Mouse (Mus musculus): ENCODE data around the gene Ptprf. TPM values are rescaled to one million over a fixed set of nuclear protein-coding genes. Genes with fewer than 3 reads are reported as not detected.
A peak's percentile ranks its signal among the peaks of the same experiment; 100 is the strongest.

Ptprf gene
- polyA plus RNA-seq, 1 experiment from 2014 or later = 29.1 TPM

DNA sequence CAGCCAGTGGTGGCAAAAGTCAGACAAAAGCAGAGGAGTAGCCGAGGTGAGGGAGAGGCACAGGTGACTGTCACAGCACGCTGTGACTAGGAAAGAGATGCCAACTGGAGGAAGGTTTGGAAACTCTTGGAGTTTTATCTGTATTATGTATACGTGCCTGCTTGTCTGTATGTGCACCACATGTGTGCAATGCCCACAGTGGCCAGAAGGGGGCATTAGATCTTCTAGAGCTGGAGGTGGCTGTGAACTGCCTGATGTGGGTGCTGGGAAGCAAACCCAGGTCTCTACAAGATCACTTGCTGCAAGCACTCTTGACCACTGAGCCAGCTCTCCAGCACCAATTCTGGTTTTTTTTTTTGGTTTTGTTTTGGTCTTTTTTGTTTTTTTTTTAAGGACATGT, 20.5 kb downstream of the Ptprf start:
- Histone ChIP-seq H3K4me3 (ENCODE audit: low read depth, low read length) (no peak overlapping the region), H3K9ac (ENCODE audit: low read depth, low read length) (no peak overlapping the region), H3K27ac (ENCODE audit: low read depth, low read length) (no peak overlapping the region), H3K4me1 (replicated peaks; ENCODE audit: control insufficient read depth, insufficient read depth, low read length) (peaks cover 23% of the 10 kb centered on the region), H3K27me3 (replicated peaks; ENCODE audit: control insufficient read depth, insufficient read depth, low read length) (no peaks in the 10 kb centered on the region), H3K9me3 (ENCODE audit: control insufficient read depth, low read length) (no peaks in the 10 kb centered on the region; the same call in 1 of the 2 replicates), H3K36me3 (ENCODE audit: control insufficient read depth, insufficient read depth, low read length) (peaks cover 12% of the 10 kb centered on the region), H3K4me2 (no peak overlapping the region)
- WGBS = 92% methylated on average over 3 of the region's 3 CpGs
- DNase-seq (ENCODE audit: low spot score) (no peak), ATAC-seq (replicated peaks; ENCODE audit: low FRiP score) (no peak)

DNA sequence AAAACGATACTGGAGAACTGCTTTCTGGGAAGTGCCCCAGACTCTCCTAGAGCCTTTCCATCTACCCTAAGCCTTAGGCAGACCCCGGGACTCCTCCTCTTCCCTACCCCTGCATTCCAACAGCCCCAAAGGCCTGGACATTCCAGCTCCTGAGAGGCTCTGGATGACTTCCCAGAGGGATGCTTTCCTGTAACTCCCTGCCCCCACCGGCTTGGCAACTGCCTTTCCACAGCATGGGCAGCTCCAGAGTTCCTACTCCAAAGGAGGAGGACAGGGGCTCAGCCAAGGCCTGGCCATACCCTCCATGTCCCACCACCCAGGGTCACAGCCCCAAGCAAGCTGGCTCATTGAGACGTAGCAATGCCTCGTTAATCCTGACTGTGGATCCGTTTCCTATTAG, 21.2 kb downstream of the Ptprf start:
- DNase-seq (ENCODE audit: low spot score) = no peak
- 75% methylated on average over 6 of the region's 6 CpGs for WGBS

DNA sequence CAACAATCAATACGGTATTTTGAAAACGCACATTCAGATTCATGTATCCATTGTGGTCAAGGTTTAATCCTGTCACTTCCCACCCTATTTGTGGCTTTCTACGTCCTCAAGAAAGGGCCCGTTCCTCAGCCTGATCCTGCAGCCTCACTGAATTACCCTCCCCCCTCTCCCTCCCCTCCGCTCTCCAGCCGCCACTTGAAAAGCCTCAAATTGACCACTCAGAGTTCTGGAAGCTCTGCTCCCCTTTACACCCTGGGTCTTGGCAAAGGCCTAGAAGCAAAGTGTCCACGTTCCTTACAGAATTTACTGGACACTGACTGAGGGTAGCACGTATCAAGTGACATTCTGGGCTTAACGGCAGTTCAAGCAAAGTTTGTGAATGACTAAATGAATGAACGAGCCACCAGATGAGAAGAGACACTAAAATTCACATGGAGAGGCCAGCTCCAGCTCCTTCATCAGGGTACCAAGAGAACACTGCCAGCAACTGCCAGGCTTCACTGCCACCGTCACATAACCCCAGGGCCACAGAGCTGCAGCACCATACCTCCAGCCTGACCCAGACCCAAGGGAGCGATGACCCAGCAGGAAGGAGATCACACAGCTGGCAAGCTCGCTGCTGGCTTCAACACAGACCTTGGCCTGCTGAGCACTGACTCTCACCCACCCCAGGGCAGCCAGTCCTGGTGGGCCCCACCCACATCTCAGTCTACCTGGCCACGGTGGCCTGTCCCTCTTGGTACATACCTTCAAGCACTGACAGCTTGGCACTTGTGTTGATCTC, 22.6 kb downstream of the Ptprf start:
- ATAC-seq (replicated peaks; ENCODE audit: low FRiP score) = no peak
- H3K27ac ChIP-seq (ENCODE audit: low read depth, low read length) = no peak overlapping the region
- no peaks in the 10 kb centered on the region for H3K27me3 ChIP-seq (replicated peaks; ENCODE audit: control insufficient read depth, insufficient read depth, low read length)
- no peak overlapping the region for H3K9ac ChIP-seq (ENCODE audit: low read depth, low read length)
- no peak overlapping the region for H3K4me3 ChIP-seq (ENCODE audit: low read depth, low read length)
- 76% methylated on average over 14 of the region's 14 CpGs for WGBS
- peaks cover 14% of the 10 kb centered on the region for H3K4me1 ChIP-seq (replicated peaks; ENCODE audit: control insufficient read depth, insufficient read depth, low read length)
- H3K4me2 ChIP-seq = no peak overlapping the region
- peaks cover 14% of the 10 kb centered on the region for H3K36me3 ChIP-seq (ENCODE audit: control insufficient read depth, insufficient read depth, low read length)
- DNase-seq (ENCODE audit: low spot score) = no peak
- no peaks in the 10 kb centered on the region; the same call in 1 of the 2 replicates for H3K9me3 ChIP-seq (ENCODE audit: control insufficient read depth, low read length)

More for the DNA sequence above, 21.2 kb downstream of the Ptprf start:
- H3K9ac ChIP-seq (ENCODE audit: low read depth, low read length) = no peak overlapping the region
- no peak for ATAC-seq (replicated peaks; ENCODE audit: low FRiP score)
- H3K4me1 ChIP-seq (replicated peaks; ENCODE audit: control insufficient read depth, insufficient read depth, low read length) = peaks cover 22% of the 10 kb centered on the region
- H3K4me3 ChIP-seq (ENCODE audit: low read depth, low read length) = no peak overlapping the region
- no peaks in the 10 kb centered on the region; the same call in 1 of the 2 replicates for H3K9me3 ChIP-seq (ENCODE audit: control insufficient read depth, low read length)
- no peaks in the 10 kb centered on the region for H3K27me3 ChIP-seq (replicated peaks; ENCODE audit: control insufficient read depth, insufficient read depth, low read length)
- H3K36me3 ChIP-seq (ENCODE audit: control insufficient read depth, insufficient read depth, low read length) = peaks cover 12% of the 10 kb centered on the region
- H3K4me2 ChIP-seq = no peak overlapping the region
- H3K27ac ChIP-seq (ENCODE audit: low read depth, low read length) = no peak overlapping the region

DNA sequence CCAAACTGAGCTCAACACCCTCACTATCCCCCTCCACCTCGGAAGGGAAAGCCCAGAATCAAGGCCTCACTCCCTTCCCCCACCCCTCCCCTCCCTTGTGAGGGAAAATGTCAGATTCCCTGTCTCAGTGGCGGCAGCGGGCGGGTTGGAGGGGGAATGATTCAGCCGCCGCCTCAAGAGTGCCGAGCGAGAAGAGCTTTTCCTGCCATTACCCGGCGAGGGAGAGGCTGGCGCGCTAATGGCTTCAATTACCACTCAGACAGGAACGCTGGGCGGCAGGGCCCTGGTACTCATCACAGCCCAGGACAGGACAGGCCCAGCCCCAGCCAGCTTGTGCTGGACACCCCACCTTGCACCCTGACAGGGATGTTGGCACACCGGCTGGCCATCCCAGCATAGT, 25.6 kb downstream of the Ptprf start:
- H3K9ac ChIP-seq (ENCODE audit: low read depth, low read length) = no peak overlapping the region
- H3K27me3 ChIP-seq (replicated peaks; ENCODE audit: control insufficient read depth, insufficient read depth, low read length) = no peaks in the 10 kb centered on the region
- 0 out of 2 replicates have a peak overlapping the region, but pooled peaks have one; percentile 38 for H3K27ac ChIP-seq (ENCODE audit: low read depth, low read length)
- peaks cover 26% of the 10 kb centered on the region for H3K4me1 ChIP-seq (replicated peaks; ENCODE audit: control insufficient read depth, insufficient read depth, low read length)
- WGBS = 46% methylated on average over 15 of the region's 15 CpGs
- DNase-seq (ENCODE audit: low spot score) (no peak), ATAC-seq (replicated peaks; ENCODE audit: low FRiP score) (no peak)
- H3K4me2 ChIP-seq = no peak overlapping the region
- H3K36me3 ChIP-seq (ENCODE audit: control insufficient read depth, insufficient read depth, low read length) = peaks cover 8% of the 10 kb centered on the region
- no peaks in the 10 kb centered on the region for H3K9me3 ChIP-seq (ENCODE audit: control insufficient read depth, low read length)
- H3K4me3 ChIP-seq (ENCODE audit: low read depth, low read length) = no peak overlapping the region

DNA sequence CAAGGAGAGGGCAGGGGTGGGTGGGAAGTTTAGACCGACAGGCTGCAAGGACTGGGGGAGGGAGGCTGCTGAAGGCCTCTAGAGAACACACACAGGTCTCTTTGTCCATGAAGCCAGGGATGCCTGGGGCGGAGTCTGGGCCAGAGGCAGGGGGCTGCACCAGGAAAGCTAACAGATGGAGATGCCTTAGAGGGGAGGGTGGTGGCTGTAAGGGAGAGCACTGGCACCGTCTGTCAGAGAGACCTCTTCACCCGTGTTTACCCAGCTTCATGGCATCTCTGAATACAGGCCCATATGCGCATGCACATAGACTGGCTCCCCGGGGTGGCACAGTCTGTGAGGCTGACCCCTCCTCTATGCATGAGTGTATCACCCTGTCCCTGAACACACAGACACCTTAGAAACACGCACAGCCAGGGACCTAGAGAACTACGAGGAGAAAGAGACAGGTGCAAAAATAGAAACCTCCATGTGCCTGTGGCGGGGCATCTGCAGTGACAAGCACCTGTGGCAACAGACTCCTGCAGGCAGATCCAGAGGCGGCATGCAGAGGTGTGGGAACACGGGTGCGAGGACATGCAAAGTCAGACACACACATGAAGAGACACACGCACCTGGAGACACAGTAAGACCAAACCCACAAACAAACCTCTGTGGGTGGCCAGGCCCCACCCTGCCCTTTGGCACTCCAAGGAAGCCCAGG, 29.3 kb downstream of the Ptprf start:
- no peak overlapping the region for H3K9ac ChIP-seq (ENCODE audit: low read depth, low read length)
- ATAC-seq (replicated peaks; ENCODE audit: low FRiP score) = no peak
- H3K9me3 ChIP-seq (ENCODE audit: control insufficient read depth, low read length) = no peaks in the 10 kb centered on the region
- H3K36me3 ChIP-seq (ENCODE audit: control insufficient read depth, insufficient read depth, low read length) = 0 out of 2 replicates have a peak, but pooled peaks cover 2% of the 10 kb centered on the region
- H3K4me2 ChIP-seq = no peak overlapping the region
- H3K4me1 ChIP-seq (replicated peaks; ENCODE audit: control insufficient read depth, insufficient read depth, low read length) = peaks cover 27% of the 10 kb centered on the region
- H3K27ac ChIP-seq (ENCODE audit: low read depth, low read length) = no peak overlapping the region
- no peaks in the 10 kb centered on the region for H3K27me3 ChIP-seq (replicated peaks; ENCODE audit: control insufficient read depth, insufficient read depth, low read length)
- DNase-seq (ENCODE audit: low spot score) = no peak
- no peak overlapping the region for H3K4me3 ChIP-seq (ENCODE audit: low read depth, low read length)
- 67% methylated on average over 13 of the region's 13 CpGs for WGBS

DNA sequence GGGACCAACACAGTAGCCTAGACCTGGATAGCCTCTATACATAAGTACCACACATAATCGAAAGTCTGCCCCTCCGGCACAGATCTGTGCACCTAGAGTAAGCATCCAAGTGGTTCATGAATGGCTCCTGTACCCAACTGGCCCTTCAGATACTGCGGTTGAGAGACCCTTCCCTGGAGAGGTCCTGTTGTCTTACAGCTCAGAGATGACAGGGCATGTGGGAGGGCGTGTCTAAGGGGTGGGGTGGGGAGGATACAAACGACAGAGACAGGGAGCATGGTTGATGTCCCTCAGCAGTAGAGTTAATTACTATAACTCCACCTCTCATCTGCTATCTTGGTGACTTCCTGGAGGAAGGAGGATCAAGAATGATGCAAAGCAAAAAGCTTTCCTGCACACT, 29.9 kb downstream of the Ptprf start:
- Histone ChIP-seq H3K27ac (ENCODE audit: low read depth, low read length) (no peak overlapping the region), H3K36me3 (ENCODE audit: control insufficient read depth, insufficient read depth, low read length) (peaks cover 5% of the 10 kb centered on the region; the same call in 1 of the 2 replicates), H3K4me1 (replicated peaks; ENCODE audit: control insufficient read depth, insufficient read depth, low read length) (peaks cover 27% of the 10 kb centered on the region), H3K4me3 (ENCODE audit: low read depth, low read length) (peak overlapping the region; percentile 54), H3K9ac (ENCODE audit: low read depth, low read length) (no peak overlapping the region), H3K27me3 (replicated peaks; ENCODE audit: control insufficient read depth, insufficient read depth, low read length) (no peaks in the 10 kb centered on the region), H3K4me2 (peak overlapping the region; percentile 80), H3K9me3 (ENCODE audit: control insufficient read depth, low read length) (no peaks in the 10 kb centered on the region)
- 31% methylated on average over 5 of the region's 5 CpGs for WGBS
- ATAC-seq (replicated peaks; ENCODE audit: low FRiP score) (no peak), DNase-seq (ENCODE audit: low spot score) (no peak)

DNA sequence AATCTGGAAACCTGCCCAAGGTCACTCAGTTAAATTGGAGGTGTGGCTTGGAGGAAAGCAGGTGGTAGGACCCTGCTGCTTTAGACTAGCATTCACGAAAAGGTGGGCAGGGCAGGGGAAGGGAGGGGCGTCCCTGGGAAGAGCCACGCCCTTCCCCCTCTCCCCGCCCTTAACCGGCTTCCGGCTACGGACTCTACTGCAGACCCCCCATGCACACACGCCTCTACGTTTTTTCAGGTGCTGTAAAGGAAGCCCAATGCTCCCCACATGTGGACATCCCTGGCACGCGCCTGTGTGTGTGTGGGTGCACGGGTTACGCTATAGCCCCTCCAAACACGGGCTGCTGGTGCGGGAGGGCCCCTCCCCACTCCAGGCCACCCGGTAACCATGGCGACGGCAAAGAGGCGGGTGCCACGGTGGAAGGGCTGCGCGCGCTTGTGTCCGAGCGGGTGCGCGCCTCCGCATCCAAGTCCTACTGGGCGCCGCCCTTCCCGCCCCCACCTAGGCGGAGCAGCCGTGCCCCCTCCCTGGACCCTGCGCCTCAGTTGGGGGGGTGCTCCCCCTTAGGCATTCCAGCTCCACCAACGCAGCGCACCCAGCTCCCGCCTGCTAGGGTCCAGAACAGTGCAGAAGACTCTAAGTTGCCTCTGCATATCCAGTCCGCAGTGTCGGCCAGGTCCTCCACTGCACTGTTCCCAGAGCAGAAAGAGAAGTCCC, 30.5 kb downstream of the Ptprf start:
- Histone ChIP-seq H3K4me3 (ENCODE audit: low read depth, low read length) (peak overlapping the region; percentile 54), H3K27ac (ENCODE audit: low read depth, low read length) (no peak overlapping the region), H3K36me3 (ENCODE audit: control insufficient read depth, insufficient read depth, low read length) (peaks cover 5% of the 10 kb centered on the region; the same call in 1 of the 2 replicates), H3K4me2 (peak overlapping the region; percentile 80), H3K9ac (ENCODE audit: low read depth, low read length) (no peak overlapping the region), H3K4me1 (replicated peaks; ENCODE audit: control insufficient read depth, insufficient read depth, low read length) (peaks cover 25% of the 10 kb centered on the region), H3K27me3 (replicated peaks; ENCODE audit: control insufficient read depth, insufficient read depth, low read length) (no peaks in the 10 kb centered on the region), H3K9me3 (ENCODE audit: control insufficient read depth, low read length) (no peaks in the 10 kb centered on the region)
- DNase-seq (ENCODE audit: low spot score) = peak; percentile 70
- WGBS = 1% methylated on average over 39 of the region's 39 CpGs
- peak; percentile 64 for ATAC-seq (replicated peaks; ENCODE audit: low FRiP score)

DNA sequence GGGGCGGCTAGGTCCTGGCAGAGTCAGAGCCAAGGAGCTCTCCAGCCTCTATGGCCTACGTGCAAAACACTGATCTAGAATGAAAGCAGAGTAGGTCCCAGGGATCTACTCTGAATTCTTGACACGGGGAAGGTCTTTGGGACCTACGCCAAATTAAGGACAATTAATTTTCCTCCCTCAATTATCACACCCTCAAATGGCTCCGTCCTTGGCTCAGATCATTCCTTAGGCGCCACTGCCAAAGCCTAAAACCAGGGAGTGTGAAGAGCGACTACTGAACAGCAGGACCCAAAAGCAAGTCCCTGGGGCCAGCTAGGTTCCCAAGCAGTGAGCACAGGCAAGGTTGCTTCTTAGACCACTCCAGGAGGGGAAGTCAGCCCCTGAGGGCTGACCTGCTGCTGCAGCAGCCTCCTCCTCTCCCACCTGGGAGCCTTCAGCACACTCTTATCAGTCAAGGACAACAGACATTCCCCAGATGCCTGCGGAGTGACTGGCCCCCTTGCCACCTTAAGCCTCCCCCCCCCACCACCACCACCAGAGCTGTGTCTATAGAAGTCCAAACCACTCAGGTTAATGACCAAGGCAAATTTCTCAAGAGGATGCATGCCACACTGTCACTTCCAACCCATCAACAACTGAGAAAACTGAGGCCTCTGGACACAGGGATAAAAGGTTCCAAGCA, 31.3 kb downstream of the Ptprf start:
- H3K4me1 ChIP-seq (replicated peaks; ENCODE audit: control insufficient read depth, insufficient read depth, low read length) = peaks cover 19% of the 10 kb centered on the region
- no peak for DNase-seq (ENCODE audit: low spot score)

More for the DNA sequence above, 31.3 kb downstream of the Ptprf start:
- 75% methylated on average over 8 of the region's 8 CpGs for WGBS
- H3K4me2 ChIP-seq = peak overlapping the region; percentile 80
- no peaks in the 10 kb centered on the region for H3K27me3 ChIP-seq (replicated peaks; ENCODE audit: control insufficient read depth, insufficient read depth, low read length)
- peaks cover 5% of the 10 kb centered on the region; the same call in 1 of the 2 replicates for H3K36me3 ChIP-seq (ENCODE audit: control insufficient read depth, insufficient read depth, low read length)
- no peaks in the 10 kb centered on the region for H3K9me3 ChIP-seq (ENCODE audit: control insufficient read depth, low read length)
- H3K9ac ChIP-seq (ENCODE audit: low read depth, low read length) = no peak overlapping the region
- H3K27ac ChIP-seq (ENCODE audit: low read depth, low read length) = no peak overlapping the region
- no peak overlapping the region for H3K4me3 ChIP-seq (ENCODE audit: low read depth, low read length)
- ATAC-seq (replicated peaks; ENCODE audit: low FRiP score) = no peak

All from liver, embryonic 11.5 days (tissue).